Mouse (Mus musculus): ENCODE measurements around the gene Syngr1.

DNA sequence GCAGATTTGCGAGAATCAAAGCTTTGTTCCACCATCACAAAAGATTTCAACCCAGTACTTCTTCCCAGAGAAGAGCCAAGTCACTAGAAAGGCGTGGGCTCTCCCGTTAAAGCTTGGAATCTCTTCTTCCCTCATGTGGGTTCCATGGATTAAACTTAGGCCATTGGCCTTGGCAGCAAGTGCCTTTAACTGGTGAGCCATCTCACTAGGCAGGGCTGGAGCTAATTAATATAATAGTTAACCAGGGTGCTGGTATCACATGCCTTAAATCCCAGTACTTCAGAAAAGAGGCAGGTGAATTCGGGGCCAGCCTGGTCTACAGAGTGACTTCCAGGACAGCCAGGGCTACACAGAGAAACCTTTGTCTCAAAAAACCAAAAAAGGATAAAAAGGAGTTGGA lies 33.5 kb downstream of the Syngr1 start:
- no peak for TF ChIP-seq ZC3H11A (IDR thresholded peaks at IDR 0.05; ENCODE audit: low read depth, low read length)
- no peak for TF ChIP-seq MAFK (IDR thresholded peaks at IDR 0.05; ENCODE audit: insufficient replicate concordance, low read length)
- TF ChIP-seq CTCF (conservative IDR thresholded peaks at IDR 0.05 in 1 of 2, IDR thresholded peaks at IDR 0.05 in 1 of 2; ENCODE audit: low read depth in 2 of 2, low read length in 2 of 2), result no peak
- TF ChIP-seq MEF2A (IDR thresholded peaks at IDR 0.05; ENCODE audit: borderline replicate concordance, low read depth, low read length), result no peak
